Mouse (Mus musculus) heart, postnatal 0 days (tissue): ENCODE measurements around the gene Pidd1.

Experiments
- CTCF ChIP-seq: IDR thresholded peaks from 2 replicates; pipeline ENCODE4 v1.5.1; 2016; ENCODE audit warnings: antibody characterized with exemption, control low read depth, low read depth
- EP300 ChIP-seq: IDR thresholded peaks from 2 replicates; pipeline ENCODE4 v1.6.1; 2016; ENCODE audit warnings: antibody characterized with exemption, low read depth

DNA sequence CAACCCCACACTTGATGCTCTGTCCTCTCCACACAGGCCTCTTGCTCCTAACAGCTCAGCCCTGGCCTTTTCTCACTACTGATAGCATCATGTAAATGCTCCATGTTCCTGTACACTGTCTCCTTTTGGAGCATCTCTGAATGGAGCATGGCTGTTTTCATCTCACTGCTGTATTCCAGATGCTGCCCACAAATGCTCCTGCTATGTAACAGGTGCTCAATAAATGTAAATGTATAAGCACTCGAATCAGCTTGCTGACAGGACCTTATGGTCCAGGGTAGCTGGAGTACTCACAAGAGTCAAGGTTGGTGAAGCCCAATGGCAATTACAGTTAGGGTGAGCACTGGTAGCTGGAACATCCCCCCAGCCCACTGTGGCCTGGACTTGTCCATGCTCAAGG lies 27.4 kb upstream of the Pidd1 start:
- TF ChIP-seq CTCF (no peak), EP300 (no peak)
